ENCODE assay signal across 11 mouse cellular contexts in the genomic region with DNA sequence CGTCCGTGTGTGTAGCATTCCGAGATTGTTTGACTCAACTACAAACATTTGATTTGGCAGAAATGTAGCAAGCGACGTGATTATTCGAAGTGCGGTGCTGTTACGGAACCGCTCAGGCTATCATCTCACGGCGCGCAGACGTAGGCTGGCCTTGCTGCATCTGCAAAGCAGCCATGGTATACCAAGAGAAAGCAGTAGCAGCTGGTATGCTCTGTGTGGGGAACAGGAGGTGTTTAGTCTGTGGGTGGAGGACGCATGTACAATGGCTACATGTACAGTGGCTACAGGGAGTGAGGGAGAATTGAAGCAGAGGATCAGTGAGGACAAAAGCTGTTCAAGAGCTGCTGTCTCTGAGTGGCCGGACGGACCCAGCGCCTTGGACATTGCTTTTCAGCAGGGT.
DNase-seq lines count a peak whose midpoint lies in the region; ATAC-seq and TF ChIP-seq lines count a peak whose summit lies in the region.
"Had no signal": no experiment of that assay in that cellular context is flagged by ENCODE, and none has a peak within 500 bp of the region (broad histone marks: within the 10 kb centered on the region; RNA-seq: fewer than 3 reads in every experiment).

No protein-coding gene starts in this region.

- H3K9ac ChIP-seq in kidney, embryonic 14.5 days (ENCODE audit: low read depth, low read length) = 0 out of 2 replicates have a peak overlapping the region, but pooled peaks have one; percentile 4
- H3K9ac ChIP-seq: heart, embryonic 12.5 days had no signal

- no peaks in the 10 kb centered on the region for H3K4me1 ChIP-seq in kidney, embryonic 14.5 days (ENCODE audit: control insufficient read depth, insufficient read depth, low read length)

- no peak for TF ChIP-seq CTCF in layer of hippocampus, adult 2 months (conservative IDR thresholded peaks at IDR 0.05)

- no peaks in the 10 kb centered on the region for H3K36me3 ChIP-seq in kidney, embryonic 14.5 days (ENCODE audit: control insufficient read depth, insufficient read depth, low read length)
- H3K36me3 ChIP-seq: heart, embryonic 12.5 days had no signal

- no peaks in the 10 kb centered on the region for H3K27me3 ChIP-seq in kidney, embryonic 14.5 days (ENCODE audit: control insufficient read depth, insufficient read depth, low read length)
- H3K27me3 ChIP-seq: heart, embryonic 12.5 days had no signal

- WGBS in kidney, embryonic 14.5 days = 95% methylated on average over 17 of the region's 17 CpGs

- no peaks in the 10 kb centered on the region for H3K9me3 ChIP-seq in kidney, embryonic 14.5 days (ENCODE audit: control insufficient read depth, low read length)
- H3K9me3 ChIP-seq: heart, embryonic 12.5 days had no signal

- no peak for ATAC-seq in kidney, embryonic 14.5 days (ENCODE audit: low FRiP score, low TSS enrichment)

- H3K27ac ChIP-seq in kidney, embryonic 14.5 days (ENCODE audit: low read depth, low read length) = no peak overlapping the region
- peak overlapping the region; percentile 91 for H3K27ac ChIP-seq in layer of hippocampus, adult 2 months

- DNase-seq in kidney, postnatal 10 days = no peak
- peak; percentile 62 to 77 for DNase-seq in frontal cortex, adult 2 months (ENCODE audit: extremely low spot score in 1 of 2, low spot score in 1 of 2)
- DNase-seq in layer of hippocampus, adult 2 months (ENCODE audit: low spot score in 2 of 2) = peak; percentile 49 to 71
- peak; percentile 43 for DNase-seq in right cerebral cortex, postnatal 14 days
- no peak for DNase-seq in thymus, postnatal 4 days
- no peak for DNase-seq in ovary, postnatal 36 days (ENCODE audit: low spot score)
- DNase-seq: cerebellum, adult 8-10 months; kidney, postnatal 36 days; spleen, adult 18-20 months had no signal

- no peak overlapping the region for H3K4me2 ChIP-seq in kidney, embryonic 14.5 days (replicated peaks; ENCODE audit: low read depth, low read length)
- H3K4me2 ChIP-seq: heart, embryonic 12.5 days had no signal

- no peak overlapping the region for H3K4me3 ChIP-seq in kidney, embryonic 14.5 days (ENCODE audit: low read length)
- H3K4me3 ChIP-seq in layer of hippocampus, adult 2 months = peak overlapping the region; percentile 65
- H3K4me3 ChIP-seq: heart, embryonic 12.5 days had no signal

Comparison
In these comparisons a context has a peak if more than half of its experiments do, and no peak if none do; other contexts are left out.
1. DNase-seq: peak in frontal cortex, adult 2 months (2 of 2), layer of hippocampus, adult 2 months (2 of 2) and right cerebral cortex, postnatal 14 days (single experiment); none in kidney, postnatal 10 days (single experiment), thymus, postnatal 4 days (single experiment) and ovary, postnatal 36 days (single experiment).